Mouse (Mus musculus) cortical plate, adult 2 months (tissue): ENCODE results near the gene Rnf224.

Experiments used
- CTCF ChIP-seq: fragments of 200-500 bp; IDR thresholded peaks from 2 replicates; pipeline ENCODE4 v1.5.1; 2011; ENCODE audit warnings: mild to moderate bottlenecking, control low read depth, low read length; ENCODE audit not compliant: insufficient read depth; ENCODE audit errors: extremely low read depth
- POLR2A ChIP-seq: fragments of 200-500 bp; IDR thresholded peaks from 2 replicates; pipeline ENCODE4 v1.6.1; 2011; ENCODE audit warnings: mild to moderate bottlenecking, low read length, control low read depth; ENCODE audit not compliant: insufficient read depth; ENCODE audit errors: extremely low read depth

GRCm38 (mm10) chr2:25262795-25263622, 26.4 kb upstream of the Rnf224 start:
- no peak for TF ChIP-seq CTCF
- TF ChIP-seq POLR2A = no peak
